Mouse (Mus musculus) embryonic facial prominence, embryonic 14.5 days (tissue): ENCODE results near the gene Ankef1. TPM values are rescaled to one million over a fixed set of nuclear protein-coding genes. Genes with fewer than 3 reads are reported as not detected.
A peak's percentile ranks its signal among the peaks of the same experiment; 100 is the strongest.

Source experiments
- ATAC-seq: fragments of 200-750 bp; cut with Nextera tagmentation; 2 replicates; pipeline ENCODE4 v1.8.0; 2017; ENCODE audit warnings: low read depth, moderate number of reproducible peaks, moderate TSS enrichment
- DNase-seq: peaks from one replicate; pipeline ENCODE4 v3.0.0-alpha.2; 2015; ENCODE audit warnings: low spot score
- H3K27ac ChIP-seq: fragments of 300-500 bp; sonication (generic); replicated peaks from 2 replicates; pipeline ENCODE4 v1.5.1; 2014; ENCODE audit warnings: low read depth, mild to moderate bottlenecking, low read length, moderate library complexity
- H3K27me3 ChIP-seq: fragments of 300-500 bp; sonication (generic); replicated peaks from 2 replicates; pipeline ENCODE4 v1.6.1; 2014; ENCODE audit warnings: low read length; ENCODE audit not compliant: control insufficient read depth, insufficient read depth
- H3K36me3 ChIP-seq: fragments of 300-500 bp; sonication (generic); 2 replicates; pipeline ENCODE4 v1.6.1; 2014; ENCODE audit warnings: low read length, mixed read lengths; ENCODE audit not compliant: control insufficient read depth, insufficient read depth
- H3K4me1 ChIP-seq: fragments of 300-500 bp; sonication (generic); 2 replicates; pipeline ENCODE4 v1.6.1; 2014; ENCODE audit warnings: antibody characterized with exemption, low read length; ENCODE audit not compliant: control insufficient read depth, insufficient read depth
- H3K4me2 ChIP-seq: fragments of 300-500 bp; sonication (generic); 2 replicates; pipeline ENCODE4 v1.6.1; 2014; ENCODE audit warnings: low read depth, mild to moderate bottlenecking, low read length, moderate library complexity, mixed read lengths
- H3K4me3 ChIP-seq: fragments of 300-500 bp; sonication (generic); 2 replicates; pipeline ENCODE4 v1.5.1; 2014; ENCODE audit warnings: low read depth, mild to moderate bottlenecking, low read length
- H3K9ac ChIP-seq: fragments of 300-500 bp; sonication (generic); 2 replicates; pipeline ENCODE4 v1.6.1; 2014; ENCODE audit warnings: low read depth, mild to moderate bottlenecking, low read length, moderate library complexity, mixed read lengths
- H3K9me3 ChIP-seq: fragments of 300-500 bp; sonication (generic); 2 replicates; pipeline ENCODE4 v1.6.1; 2016; ENCODE audit warnings: low read length; ENCODE audit not compliant: control insufficient read depth
- WGBS: fragments of 180-500 bp; shearing (Covaris S2); extraction: QIAGEN DNeasy Blood & Tissue Kit; methylation state at CpG from one replicate; pipeline ENCODE4 v1.1.7; 2014; 5-methylcytosine and 5-hydroxymethylcytosine counted together
- polyA plus RNA-seq: library from polyadenylated mRNA; unstranded; fragments of >200 nt; fragmentation: Nextera tagmentation; extraction: Ambion mirVana; gene quantifications from 2 replicates; pipeline ENCODE4 v1.2.1, GENCODE M21; 2014

Gene Ankef1
- polyA plus RNA-seq, 1 experiment from 2014 or later = 1.4 TPM

DNA sequence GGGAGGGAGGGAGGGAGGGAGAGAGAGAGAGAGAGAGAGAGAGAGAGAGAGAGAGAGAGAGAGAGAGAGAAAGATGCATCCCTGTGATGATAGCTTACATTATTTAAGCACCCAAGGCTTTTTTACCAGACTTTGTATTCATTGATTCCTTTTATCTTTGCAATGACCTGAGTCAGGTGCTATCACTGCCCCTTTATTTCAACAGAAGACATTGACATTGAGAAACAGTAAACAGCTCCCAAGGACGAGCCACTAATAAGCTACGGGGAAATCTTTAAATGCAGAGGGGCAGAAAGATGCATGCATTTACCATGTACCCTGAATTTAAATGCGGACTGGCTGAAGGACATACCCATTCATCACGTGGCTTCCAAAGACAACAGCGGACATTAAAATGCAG is 14.7 kb upstream of the Ankef1 start:
- peaks cover 4% of the 10 kb centered on the region; the same call in 1 of the 2 replicates for H3K4me1 ChIP-seq
- ATAC-seq = no peak
- DNase-seq = no peak
- H3K9me3 ChIP-seq = no peaks in the 10 kb centered on the region
- H3K36me3 ChIP-seq = no peaks in the 10 kb centered on the region
- no peaks in the 10 kb centered on the region for H3K27me3 ChIP-seq
- no peak overlapping the region for H3K27ac ChIP-seq
- H3K4me2 ChIP-seq = no peak overlapping the region
- WGBS = 80% methylated on average over 5 of the region's 5 CpGs
- no peak overlapping the region for H3K9ac ChIP-seq
- no peak overlapping the region for H3K4me3 ChIP-seq

DNA sequence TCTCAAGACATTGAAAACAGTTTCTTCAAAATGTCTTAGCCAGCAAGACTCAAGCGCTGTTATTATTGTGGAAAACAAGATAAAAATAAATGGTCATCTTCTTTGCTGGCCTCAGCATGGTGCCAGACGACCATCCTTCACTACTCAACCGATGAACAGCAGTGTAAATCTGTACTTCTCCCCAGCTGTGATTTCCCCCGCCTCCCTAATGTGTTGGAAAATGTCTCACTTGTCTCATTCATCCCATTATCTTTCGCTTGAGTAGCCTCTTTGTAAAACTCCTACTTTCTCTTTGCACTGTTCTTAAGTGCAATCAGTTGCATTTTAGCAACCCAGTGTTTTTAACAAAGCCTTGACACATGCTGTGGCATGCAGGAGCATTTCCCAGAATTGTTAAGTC is 9.4 kb downstream of the Ankef1 start:
- peak; percentile 50 for DNase-seq
- H3K4me1 ChIP-seq = no peaks in the 10 kb centered on the region
- no peak overlapping the region for H3K27ac ChIP-seq
- no peak overlapping the region for H3K4me2 ChIP-seq
- H3K27me3 ChIP-seq = no peaks in the 10 kb centered on the region
- H3K36me3 ChIP-seq = no peaks in the 10 kb centered on the region
- WGBS = 48% methylated on average over 5 of the region's 5 CpGs
- ATAC-seq = no peak; the same call in 1 of the 2 replicates
- no peak overlapping the region for H3K9ac ChIP-seq
- no peak overlapping the region for H3K4me3 ChIP-seq
- H3K9me3 ChIP-seq = no peaks in the 10 kb centered on the region

DNA sequence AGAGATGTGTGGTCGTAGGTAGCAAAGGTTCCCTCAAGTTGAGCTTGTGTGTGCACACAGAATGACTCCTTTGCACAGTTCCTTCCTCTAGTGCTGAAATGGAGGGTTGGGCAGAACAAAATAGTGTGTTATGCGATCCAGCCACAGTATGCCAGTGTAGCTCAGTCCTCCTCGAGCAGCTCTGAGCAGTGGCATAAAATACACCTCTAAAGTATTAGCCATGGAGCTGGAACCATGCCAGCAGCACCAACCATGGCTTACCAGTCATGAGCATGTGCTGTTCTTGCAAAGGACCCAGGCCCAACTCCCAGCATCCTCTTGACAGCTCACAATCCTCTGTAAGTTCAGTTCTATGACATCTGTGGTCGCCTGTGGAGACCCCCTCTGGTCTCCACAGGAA is 10.0 kb downstream of the Ankef1 start:
- H3K4me3 ChIP-seq = no peak overlapping the region
- no peaks in the 10 kb centered on the region for H3K36me3 ChIP-seq
- 71% methylated on average over 4 of the region's 4 CpGs for WGBS
- H3K9me3 ChIP-seq = no peaks in the 10 kb centered on the region
- H3K27me3 ChIP-seq = no peaks in the 10 kb centered on the region
- no peak overlapping the region for H3K4me2 ChIP-seq
- DNase-seq = no peak
- ATAC-seq = peak; percentile 45; the same call in 1 of the 2 replicates
- H3K9ac ChIP-seq = no peak overlapping the region
- no peak overlapping the region; the same call in 1 of the 2 replicates for H3K27ac ChIP-seq
- H3K4me1 ChIP-seq = no peaks in the 10 kb centered on the region

- no peak overlapping the region for H3K9ac ChIP-seq
- DNase-seq (no peak), ATAC-seq (no peak)
- H3K27me3 ChIP-seq = no peaks in the 10 kb centered on the region
- H3K36me3 ChIP-seq = no peaks in the 10 kb centered on the region
- no peak overlapping the region for H3K4me2 ChIP-seq
- H3K27ac ChIP-seq = no peak overlapping the region
- no peaks in the 10 kb centered on the region for H3K4me1 ChIP-seq
- H3K4me3 ChIP-seq = no peak overlapping the region
- no peaks in the 10 kb centered on the region for H3K9me3 ChIP-seq
- 86% methylated on average over 5 of the region's 5 CpGs for WGBS
These were observed 11.1 kb downstream of the Ankef1 start for GRCm38 (mm10) chr2:136512802-136513201.

GRCm38 (mm10) chr2:136513806-136514205 is 12.1 kb downstream of the Ankef1 start:
- H3K4me1 ChIP-seq = no peaks in the 10 kb centered on the region
- no peaks in the 10 kb centered on the region for H3K27me3 ChIP-seq
- DNase-seq (peak; percentile 91), ATAC-seq (no peak)
- no peak overlapping the region for H3K4me2 ChIP-seq
- no peaks in the 10 kb centered on the region for H3K36me3 ChIP-seq
- no peaks in the 10 kb centered on the region for H3K9me3 ChIP-seq
- no peak overlapping the region for H3K4me3 ChIP-seq
- peak overlapping the region; percentile 72 for H3K27ac ChIP-seq
- WGBS = 31% methylated on average over 3 of the region's 3 CpGs
- no peak overlapping the region for H3K9ac ChIP-seq

DNA sequence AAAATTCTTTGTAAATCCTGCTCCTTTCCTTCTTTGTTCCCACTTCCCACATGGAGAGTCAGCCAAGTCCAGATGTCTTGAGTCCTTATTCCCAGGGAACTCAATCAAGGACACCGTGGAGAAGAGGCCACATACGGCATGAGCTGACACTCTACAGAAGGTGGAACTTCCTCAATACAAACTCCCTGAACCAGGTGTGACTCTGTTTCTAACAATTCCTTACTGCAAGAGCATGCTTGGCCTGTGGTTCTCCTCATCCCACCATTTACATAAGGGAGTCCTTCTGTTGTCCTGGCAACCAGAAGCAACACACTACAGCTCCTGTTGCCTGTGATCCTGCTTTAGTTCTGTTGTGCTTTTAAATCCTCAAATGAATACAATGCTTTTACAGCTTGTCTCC is 13.8 kb downstream of the Ankef1 start:
- Histone ChIP-seq H3K9me3 (no peaks in the 10 kb centered on the region), H3K4me1 (no peaks in the 10 kb centered on the region), H3K36me3 (no peaks in the 10 kb centered on the region), H3K4me2 (no peak overlapping the region), H3K9ac (no peak overlapping the region), H3K4me3 (no peak overlapping the region), H3K27me3 (no peaks in the 10 kb centered on the region), H3K27ac (no peak overlapping the region)
- peak; percentile 39 for DNase-seq
- WGBS = 54% methylated on average over 2 of the region's 2 CpGs
- ATAC-seq = peak; percentile 47; the same call in 1 of the 2 replicates

- Histone ChIP-seq H3K27ac (no peak overlapping the region), H3K4me2 (no peak overlapping the region), H3K27me3 (no peaks in the 10 kb centered on the region), H3K4me3 (no peak overlapping the region), H3K4me1 (no peaks in the 10 kb centered on the region), H3K9ac (no peak overlapping the region), H3K9me3 (no peaks in the 10 kb centered on the region), H3K36me3 (no peaks in the 10 kb centered on the region)
- ATAC-seq (no peak), DNase-seq (no peak)
- WGBS = 84% methylated on average over 7 of the region's 7 CpGs
These were observed 27.2 kb downstream of the Ankef1 start for GRCm38 (mm10) chr2:136528937-136529336.

DNA sequence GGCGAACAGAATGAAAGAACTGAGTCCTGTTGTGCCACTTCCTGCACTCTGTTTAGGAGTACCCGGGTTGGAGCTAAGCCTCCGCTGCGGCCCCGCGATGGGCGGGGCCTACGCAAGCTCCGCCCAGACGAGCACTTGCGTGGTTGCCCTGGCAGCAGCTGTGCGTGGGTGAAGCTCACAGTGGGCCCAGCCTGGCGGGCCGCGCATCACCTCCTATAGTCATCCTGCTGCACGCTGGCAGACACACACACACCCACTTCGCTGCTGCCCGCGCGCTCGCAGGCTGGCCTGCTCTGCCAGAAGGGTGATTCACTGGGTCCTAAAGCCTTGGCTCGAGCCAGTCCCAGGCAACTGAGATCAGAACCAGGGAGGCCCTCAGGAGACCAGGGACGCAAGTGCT is 30.3 kb downstream of the Ankef1 start:
- Histone ChIP-seq H3K4me3 (peak overlapping the region; percentile 53), H3K4me1 (no peaks in the 10 kb centered on the region), H3K27ac (no peak overlapping the region), H3K36me3 (no peaks in the 10 kb centered on the region), H3K27me3 (no peaks in the 10 kb centered on the region), H3K4me2 (peak overlapping the region; percentile 65), H3K9me3 (no peaks in the 10 kb centered on the region), H3K9ac (peak overlapping the region; percentile 57)
- WGBS = under 1% methylated on average over 23 of the region's 23 CpGs
- peak; percentile 93 for DNase-seq
- peak; percentile 98 for ATAC-seq

DNA sequence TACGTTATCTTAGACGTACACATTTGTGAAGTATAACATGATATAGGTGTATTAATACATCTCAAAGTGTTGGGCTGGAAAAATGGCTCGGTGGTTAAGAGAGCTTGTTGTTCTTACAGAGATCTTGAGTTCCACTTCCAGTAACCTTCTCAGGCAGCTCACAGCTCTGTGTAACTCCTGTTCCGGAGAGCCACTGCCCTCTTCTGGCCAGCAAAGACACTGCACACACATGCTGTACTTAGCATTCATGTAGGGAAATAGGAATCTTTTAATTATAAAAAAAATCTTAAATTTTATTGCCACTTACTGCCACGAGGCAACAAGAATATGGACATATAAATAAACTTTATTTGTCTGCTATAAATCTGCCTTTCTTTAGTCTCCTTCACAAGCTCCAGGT is 56.3 kb downstream of the Ankef1 start:
- no peak overlapping the region for H3K4me2 ChIP-seq
- H3K27me3 ChIP-seq = no peaks in the 10 kb centered on the region
- no peak for ATAC-seq
- no peaks in the 10 kb centered on the region for H3K36me3 ChIP-seq
- H3K4me1 ChIP-seq = no peaks in the 10 kb centered on the region
- H3K27ac ChIP-seq = no peak overlapping the region
- no peak overlapping the region for H3K9ac ChIP-seq
- H3K4me3 ChIP-seq = no peak overlapping the region
- no peak for DNase-seq
- H3K9me3 ChIP-seq = no peaks in the 10 kb centered on the region
- WGBS = 68% methylated on average over 5 of the region's 5 CpGs
